Mouse (Mus musculus): Measurements from ENCODE around the gene Stx8.

Gene Stx8

DNA sequence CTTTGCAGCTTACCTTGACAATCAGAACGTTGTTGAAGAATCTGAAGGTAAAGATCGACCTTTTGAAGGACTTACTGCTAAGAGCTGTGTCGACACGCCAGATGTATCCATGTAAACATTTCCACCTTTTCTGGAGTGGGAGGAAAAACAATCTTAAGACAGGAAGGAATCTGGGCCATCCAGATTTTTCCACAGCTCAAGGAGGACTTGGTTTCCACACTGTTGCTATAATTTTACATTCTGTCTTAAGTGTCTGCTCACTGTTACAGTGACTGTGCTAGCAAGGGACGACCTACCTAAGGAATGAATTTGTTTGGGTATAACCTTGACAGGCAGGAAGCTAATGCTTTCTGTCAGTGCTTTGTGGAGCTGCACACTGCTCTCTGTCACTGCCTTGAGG, 7.2 kb downstream of the Stx8 start:
- no peak for DNase-seq (ENCODE audit: extremely low spot score, low spot score)

DNA sequence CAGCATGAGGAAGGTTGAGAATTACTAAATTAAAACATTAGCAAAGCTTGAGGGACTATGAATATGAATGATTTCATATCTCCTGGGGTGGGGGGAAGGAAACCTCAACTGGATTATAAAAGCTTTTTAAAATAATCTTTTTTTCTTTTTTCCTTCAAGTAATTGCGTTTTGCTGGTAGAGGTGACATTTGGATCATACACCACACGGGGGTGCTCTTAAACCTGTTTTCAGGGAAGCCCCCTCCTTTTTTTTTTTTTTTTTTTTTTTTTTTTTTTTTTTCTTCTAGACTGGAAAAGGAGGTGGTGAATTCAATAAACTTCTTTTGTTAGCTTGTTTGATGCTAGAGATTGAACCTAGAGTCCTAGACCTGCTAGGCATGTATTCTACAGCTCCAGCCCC, 9.3 kb downstream of the Stx8 start:
- no peak for DNase-seq (ENCODE audit: extremely low spot score, low spot score)

DNA sequence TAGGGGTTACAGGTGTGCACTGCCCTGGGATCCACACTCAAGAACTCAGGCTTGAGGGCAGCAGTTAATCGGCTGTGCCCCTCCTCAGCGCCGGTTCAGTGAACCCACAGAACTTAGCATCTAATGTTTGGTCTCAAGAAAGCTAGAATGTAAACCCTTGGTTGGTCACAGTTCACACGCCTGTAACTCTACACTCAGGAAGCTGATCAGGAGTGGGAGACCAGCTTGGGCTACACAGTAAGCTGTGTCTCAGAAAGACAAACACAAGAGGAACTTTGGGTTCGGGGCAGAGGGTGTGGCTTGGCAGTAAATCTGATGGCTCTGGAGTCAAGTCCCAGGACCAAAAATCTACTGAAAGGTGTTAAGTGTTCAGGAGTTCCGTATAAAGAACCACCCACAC, 17.6 kb downstream of the Stx8 start:
- DNase-seq (ENCODE audit: extremely low spot score, low spot score), result no peak

DNA sequence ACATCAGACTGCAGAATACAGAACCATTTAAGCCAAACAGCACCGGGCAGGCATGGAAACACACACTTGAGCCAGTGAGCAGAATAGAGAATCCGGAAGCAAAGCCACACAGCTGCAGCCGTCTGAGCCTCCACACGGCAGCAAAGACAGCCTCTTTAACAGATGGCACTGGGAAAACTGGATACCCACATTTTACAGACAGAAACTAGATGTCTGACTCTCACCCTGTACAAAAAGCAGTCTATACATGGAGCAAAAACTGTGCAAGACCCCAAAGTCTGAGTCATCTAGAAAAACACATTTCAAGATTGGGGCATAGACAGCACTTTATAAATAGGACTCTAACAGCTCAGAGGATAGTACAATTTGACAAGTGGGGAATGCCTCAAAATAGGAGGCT, 25.2 kb downstream of the Stx8 start:
- DNase-seq (ENCODE audit: extremely low spot score, low spot score), result no peak

DNA sequence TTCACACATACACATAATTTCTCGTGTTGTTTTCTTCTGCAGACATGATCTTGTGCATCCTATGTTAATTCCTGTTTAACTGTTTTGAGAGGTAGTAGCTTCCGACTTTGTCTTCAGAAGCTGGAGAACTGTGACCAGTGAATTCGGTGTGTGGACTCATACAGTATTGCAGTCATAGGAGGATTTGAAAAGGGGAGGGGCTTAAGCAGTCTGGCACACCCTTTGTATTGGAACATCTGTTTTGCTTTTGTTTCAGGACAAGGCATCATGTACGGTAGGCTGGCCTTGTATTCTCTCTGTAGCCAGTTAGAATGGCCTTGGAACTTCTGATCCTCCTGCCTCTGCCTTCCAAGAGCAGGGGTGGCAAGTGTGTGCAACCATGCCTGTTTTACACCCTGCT, 30.0 kb downstream of the Stx8 start:
- no peak for DNase-seq (ENCODE audit: extremely low spot score, low spot score)

DNA sequence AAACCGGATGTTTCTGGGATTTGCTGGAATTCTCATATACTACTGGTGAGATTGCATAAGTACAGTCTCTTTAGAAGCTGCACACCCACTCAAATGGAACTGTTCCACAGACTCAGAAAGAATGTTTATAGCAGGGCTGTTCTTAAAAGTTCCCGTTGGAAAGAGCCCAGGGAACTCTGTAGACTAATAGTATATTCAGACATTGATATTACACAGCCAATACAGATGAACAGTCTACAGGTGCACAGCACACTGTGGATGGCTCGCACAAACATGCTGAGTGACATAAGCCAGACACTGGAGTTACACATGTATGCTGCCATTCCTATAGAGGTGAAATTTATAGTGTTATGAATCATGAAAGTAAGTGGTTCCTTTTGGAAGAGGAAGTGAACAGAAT, 32.9 kb downstream of the Stx8 start:
- no peak for DNase-seq (ENCODE audit: extremely low spot score, low spot score)

DNA sequence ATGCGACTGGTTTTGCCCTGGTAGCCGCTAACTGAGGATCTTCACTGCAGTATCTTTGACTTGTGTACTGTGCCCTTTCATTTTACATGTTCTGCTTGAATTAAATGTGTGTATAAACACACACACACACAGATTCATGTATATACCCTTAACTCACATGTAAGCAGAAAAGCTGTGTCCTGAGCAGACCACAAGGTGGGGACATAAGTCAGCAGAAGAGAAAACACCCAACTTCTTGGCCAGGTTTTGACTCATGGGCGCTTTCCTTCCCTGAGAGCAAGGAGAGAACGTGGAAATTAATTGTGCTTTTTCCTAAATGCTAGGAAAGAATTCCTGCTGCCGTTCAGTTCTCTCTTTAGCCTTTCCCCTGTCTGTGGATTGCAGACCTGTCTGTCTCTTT, 33.6 kb downstream of the Stx8 start:
- DNase-seq (ENCODE audit: extremely low spot score, low spot score), result no peak

DNA sequence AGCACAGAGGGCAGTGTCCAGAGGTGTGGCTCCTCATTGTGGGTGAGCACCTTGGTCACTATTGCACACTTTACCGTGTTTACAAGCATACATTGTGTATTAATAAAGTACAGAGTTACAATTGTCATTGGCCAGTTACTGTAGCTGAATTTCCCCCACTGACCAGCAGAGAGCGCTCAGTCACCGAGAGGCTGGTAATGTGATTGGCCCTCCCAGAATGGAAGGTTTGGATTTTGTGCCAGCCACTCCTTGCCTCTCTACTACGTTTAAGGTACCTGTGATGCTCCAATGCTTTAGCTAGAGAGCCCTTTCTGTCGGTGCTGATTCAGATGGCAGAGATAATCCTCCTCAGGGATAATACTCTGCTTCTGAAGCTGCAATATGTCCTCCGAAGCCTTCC, 38.2 kb downstream of the Stx8 start:
- peak; percentile 75 for DNase-seq (ENCODE audit: extremely low spot score, low spot score)

DNA sequence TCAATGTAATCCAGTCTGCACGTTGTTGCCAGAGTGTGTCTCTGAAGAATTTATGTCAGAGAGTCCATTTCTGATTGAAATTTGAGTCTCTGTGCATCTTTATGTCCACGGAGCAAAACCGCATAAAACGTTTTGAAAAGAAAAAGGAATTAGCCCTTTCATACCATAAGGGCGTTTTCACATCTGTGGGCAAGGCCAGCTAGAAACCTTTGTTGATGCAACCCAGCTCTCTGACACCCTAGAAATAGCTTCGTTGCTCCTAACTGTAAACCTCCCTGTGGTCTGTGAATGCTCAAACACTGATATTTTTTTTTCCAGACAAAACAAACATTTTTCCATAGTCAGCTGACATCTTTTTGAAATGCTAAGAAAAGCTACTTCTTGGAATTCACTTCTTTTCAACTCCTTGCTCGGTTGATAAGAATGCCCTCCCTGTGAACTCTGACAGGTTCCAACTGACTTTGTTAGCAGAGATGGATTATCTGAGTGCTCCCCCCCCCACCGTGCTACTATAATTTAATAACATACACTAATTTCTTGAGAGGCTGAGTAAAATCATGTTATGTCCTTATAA, 40.3 kb downstream of the Stx8 start:
- no peak for DNase-seq (ENCODE audit: extremely low spot score, low spot score)

DNA sequence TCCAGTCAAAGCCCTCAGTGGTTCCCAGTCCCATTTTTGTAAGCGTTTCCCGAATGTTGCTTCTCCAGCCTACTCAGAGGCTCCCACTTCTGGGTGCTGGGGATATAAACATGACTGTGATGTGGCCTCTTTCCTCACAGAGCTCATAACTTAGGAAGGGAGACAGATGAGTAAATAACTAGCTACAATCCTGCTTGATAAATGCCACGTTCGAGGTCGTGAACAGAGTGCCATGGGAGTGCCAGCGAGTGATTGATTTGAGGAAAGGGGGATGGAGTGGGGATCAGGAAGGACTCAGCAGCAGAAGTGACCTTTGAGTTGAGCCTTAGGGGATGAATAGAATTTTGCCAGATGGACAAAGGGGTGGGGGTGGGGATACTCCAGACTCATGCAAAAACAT, 41.7 kb downstream of the Stx8 start:
- DNase-seq (ENCODE audit: extremely low spot score, low spot score), result peak; percentile 53

DNA sequence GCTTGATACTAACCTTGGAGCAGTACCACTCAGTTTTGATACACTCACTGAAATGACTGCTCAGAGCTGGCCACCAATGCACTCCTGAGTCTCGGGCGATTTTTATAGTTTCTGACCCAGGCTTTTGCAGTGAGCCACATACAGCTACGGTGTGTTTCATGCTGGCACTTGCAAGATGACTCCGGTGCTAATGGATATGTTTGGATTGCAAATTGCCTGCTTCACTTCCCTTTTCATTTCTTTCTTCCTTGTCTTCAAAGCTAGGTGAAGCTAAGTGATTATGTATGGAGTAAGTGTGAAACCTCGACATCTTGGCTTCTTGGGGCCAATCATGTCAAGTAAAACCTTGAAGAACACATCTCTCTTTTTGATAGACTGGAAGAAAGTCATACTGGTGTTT, 43.4 kb downstream of the Stx8 start:
- no peak for DNase-seq (ENCODE audit: extremely low spot score, low spot score)

DNA sequence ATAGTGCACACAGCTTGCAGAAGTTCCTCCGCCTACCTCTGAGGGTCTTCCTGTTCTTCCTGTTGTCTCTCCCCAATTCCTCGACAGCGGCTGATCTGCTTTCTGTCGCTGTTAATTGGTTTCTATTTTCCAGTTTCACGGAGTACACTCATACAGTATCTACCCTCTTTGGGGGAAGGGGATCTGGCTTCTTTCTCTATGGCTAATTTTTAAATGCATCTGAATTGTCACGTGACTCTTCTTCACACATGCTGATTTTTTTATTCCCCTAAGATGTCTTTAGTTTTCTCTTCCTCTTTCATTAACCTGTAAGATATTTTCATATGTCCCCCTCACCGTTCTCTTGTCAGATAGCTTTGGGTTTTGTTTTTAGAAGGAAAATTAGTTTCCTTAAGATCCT, 46.2 kb downstream of the Stx8 start:
- DNase-seq (ENCODE audit: extremely low spot score, low spot score), result no peak

DNA sequence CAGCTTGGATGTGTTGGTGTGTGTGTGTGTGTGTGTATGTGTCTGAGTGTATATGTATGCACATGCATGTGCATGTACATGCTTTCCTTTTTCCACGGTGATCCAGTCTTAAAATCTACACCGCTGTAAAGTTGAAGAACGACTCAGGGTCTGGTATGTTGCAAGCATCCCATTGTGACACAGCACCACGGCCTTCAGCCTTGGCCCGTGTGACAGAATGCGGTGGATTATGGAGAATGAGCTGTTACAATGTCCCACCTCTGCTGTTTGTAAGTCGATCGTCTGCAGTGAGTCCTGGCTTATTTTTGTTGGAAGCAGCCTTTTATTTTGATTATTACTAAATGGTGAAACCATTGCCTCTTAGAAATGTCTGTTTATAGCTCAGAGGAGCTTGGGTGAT, 52.2 kb downstream of the Stx8 start:
- no peak for DNase-seq (ENCODE audit: extremely low spot score, low spot score)

DNA sequence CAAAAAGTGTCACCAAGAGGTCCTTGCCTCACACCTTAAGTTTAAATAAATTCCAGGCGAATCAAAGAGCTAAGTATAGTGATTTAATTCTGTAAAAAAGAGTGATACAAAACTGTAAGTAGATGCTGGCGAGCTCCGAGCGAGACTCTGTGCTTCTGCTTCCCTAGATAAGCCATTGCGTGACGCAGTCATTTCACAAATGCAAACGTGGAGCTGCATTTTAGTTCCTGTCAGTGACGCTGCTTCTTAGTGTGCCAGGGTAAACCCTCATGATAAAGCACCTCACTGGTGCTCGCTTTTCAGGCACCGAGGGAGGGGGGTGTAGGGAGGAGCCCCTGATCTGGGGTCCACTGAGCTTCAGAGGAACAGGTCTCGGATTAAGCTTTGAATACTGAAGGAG, 53.2 kb downstream of the Stx8 start:
- DNase-seq (ENCODE audit: extremely low spot score, low spot score), result no peak

DNA sequence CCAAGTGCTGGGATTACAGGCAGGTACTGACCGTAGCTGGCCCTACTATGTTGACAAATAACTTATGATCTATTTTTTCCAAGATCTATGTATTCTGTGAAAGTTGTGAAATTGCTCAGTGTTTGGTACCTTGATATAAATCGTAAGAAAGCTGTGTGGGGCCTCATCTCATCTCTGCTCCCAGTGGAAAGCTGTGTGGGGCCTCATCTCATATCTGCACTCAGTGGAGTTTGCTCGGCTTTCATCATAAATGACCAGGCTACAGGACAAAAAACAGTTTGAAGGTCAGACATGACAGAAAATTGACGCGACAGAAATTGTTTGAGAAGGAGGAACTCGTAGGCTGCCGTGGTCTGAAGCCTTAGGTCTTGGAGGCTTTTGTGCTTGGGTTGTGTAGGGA, 56.0 kb downstream of the Stx8 start:
- no peak for DNase-seq (ENCODE audit: extremely low spot score, low spot score)

DNA sequence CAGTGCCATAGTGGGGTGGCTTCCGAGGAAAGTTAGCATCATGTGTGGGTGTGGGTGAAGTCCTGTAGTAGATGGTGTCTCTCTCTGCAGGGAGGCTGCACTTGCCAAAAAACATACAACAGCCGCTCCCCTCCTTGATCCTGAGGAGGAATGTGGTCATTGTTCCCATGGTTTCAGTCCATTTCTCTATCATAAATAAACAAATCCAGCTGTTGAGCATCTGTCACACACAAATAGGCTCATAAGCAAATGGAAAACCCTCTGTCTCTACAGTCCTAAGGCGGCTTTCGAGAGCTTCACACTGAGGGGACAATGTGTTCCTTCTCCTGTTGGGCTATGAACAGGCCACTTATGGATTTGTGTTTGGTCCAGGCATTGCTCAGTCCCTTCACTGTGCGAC, 56.9 kb downstream of the Stx8 start:
- DNase-seq (ENCODE audit: extremely low spot score, low spot score), result no peak

DNA sequence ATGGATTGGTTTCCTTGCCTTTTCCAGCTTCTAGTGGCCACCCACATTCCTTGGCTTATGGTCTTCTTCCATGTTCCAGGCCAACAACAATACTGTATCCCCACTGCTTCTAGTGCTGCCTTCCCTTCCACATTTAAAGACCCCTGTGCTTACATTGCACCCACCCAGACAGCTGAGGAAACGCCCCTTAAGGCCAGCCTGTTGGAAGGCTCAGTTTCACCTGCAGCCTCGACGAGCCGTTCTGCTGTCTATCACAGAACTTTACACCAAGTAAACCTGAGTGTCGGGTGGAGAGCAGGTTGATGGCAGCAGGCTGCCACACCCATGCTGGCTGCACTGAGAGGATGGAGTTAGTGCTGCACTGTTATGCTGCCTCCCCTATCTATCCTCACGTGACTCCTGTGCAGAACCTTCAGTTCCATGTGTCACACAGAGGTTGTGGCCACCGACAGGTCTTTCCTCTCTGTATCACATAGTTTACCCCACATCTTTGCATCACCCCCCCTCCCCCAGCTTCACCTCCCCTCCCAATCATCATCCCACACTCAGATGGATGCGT, 57.9 kb downstream of the Stx8 start:
- DNase-seq (ENCODE audit: extremely low spot score, low spot score), result no peak

DNA sequence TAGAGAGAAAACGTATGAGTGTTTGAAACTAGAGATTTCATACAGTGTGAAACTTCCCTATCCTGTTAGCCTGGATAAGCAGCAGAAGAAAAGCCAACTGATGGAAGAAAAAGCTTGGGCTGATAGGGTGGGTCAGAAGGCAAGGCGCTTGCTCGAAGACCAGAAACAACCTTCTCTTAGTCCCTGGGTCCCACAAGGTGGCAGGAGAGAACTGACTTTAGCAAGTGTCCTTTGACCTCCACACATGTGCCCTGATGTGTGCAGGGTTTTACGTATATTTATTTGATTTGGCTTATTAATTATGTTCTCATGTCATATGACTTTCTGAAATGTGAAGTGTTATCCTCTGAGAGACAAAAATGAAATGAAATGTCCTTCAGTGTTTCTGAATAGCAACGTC, 60.6 kb downstream of the Stx8 start:
- no peak for DNase-seq (ENCODE audit: extremely low spot score, low spot score)

DNA sequence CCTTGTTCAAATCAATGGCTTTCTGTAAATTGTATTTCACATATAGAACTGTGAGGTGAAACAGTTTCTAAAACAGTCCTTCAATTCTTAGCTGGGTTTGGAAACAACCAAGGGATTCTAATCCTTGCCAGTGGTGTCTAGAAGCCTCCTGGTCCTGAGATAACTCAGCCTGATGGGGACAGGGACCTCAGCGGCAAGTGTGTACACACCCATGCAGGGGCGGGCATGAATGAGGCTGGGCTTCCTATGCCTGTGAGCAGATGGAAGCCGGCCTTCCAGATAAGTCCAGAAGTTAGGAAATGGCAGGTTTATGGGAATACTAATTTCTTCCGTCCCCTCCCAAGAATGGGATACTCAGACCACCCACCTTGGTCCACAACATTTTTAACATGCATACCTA, 63.1 kb downstream of the Stx8 start:
- DNase-seq (ENCODE audit: extremely low spot score, low spot score), result no peak

DNA sequence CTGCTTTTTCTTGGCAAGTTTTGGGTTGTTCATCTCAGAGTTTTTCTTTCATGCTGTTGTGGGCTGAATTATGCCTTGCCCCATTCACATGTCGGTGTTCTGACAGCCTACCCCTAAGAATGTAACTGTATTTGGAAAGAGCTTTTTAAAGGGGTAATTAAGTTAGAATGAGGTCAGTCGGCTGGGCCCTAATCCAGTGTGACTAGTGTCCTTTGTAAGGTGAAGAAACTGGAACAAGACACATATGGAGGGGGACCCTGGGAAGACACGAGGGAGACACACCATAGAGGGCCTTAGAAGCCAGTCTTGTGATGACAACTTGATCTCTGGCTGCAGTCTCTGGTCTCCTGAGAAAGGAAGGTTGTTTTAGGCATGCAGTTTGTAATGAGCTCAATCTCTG, 63.9 kb downstream of the Stx8 start:
- DNase-seq (ENCODE audit: extremely low spot score, low spot score), result no peak

DNA sequence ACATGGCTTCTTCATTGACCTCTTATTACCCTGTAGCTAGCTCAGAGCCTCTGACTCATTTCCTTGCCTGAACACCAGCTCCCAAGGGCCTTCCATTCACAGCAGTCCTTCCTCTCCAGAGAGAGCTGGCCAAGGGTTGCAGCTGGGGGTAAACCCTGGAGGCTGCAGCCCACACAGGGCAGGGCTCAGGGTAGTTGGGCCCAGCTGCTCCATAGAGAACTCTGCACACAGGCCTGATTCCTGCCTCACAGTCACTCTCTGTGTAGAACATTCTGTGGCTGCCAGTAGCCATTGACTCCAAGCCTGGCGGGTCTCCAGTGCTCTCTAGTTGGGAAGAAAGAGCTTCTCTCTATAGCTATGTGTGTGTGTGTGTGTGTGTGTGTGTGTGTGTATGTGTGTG, 64.8 kb downstream of the Stx8 start:
- DNase-seq (ENCODE audit: extremely low spot score, low spot score), result no peak

DNA sequence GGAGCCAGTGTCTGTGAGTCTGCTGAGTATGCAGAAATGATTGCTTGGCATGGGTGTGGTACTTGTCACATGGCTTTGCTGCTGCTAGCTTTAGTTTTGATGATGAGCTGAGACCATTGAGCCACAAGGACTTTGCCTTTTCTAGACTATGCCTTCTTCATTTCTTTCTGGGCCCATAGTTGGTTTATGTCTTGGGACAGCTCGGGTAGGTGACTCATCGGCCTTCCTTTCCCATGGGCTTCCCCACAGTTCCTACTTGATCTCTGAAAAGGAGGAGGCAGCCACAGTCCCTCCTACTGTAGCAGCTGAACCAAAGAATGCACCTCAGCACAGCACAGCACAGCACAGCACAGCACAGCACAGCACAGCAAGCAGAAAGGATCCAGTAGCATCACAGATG, 66.5 kb downstream of the Stx8 start:
- DNase-seq (ENCODE audit: extremely low spot score, low spot score), result no peak

DNA sequence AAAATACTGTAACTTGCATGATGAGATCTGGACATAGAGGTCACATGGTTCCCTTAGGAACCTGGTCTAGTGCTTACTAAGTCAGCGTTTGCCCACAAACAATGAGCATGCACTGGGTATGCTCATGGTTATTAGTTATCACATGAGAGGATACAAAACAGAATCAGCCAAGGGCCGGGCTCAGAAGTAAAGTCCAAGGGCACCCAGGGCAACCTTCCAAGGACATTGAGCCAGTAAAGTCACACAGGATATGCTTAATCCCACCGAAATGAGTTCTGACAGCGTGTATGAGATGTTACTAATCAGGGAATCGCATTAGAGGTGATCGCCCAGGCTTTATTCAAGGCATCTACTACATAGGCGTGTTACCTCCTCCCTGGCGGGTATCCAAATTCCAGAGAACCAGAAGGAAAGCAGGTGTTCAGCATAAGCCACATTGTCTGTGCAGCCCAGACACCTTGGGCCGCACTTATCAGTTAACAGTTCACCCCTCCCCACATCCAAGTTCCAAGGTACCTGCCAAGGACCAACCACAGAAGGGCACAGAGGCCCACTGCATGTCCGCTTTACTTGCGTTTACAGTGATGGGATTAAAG, 67.4 kb downstream of the Stx8 start:
- no peak for DNase-seq (ENCODE audit: extremely low spot score, low spot score)

DNA sequence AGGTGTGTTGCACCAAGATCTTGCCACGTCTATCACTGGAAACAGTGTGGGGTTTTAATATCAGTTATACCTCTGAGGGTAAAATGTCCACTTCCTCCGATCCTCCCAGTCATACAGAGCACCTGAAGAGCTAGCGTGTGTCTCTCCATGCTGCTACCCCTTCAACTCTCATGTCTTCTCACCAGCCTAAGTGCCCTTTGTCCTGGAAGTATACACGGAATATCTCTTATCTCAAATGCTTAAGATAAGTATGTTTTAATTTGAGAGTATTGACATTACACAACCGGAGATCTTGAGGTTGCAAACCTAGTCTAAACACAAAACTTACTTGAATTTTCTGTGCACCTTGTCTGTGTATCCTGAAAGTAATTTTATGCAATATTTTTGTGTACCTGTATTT, 68.4 kb downstream of the Stx8 start:
- DNase-seq (ENCODE audit: extremely low spot score, low spot score), result no peak

All from neural tube, embryonic 10.5 days (tissue).